Mouse (Mus musculus): ENCODE measurements at regions not wholly inside any gene's neighbourhood (a gene's known extent, or its start where the extent isn't known, plus 50 kb on each side); places are given as distances from the start of the nearest gene placed in this dataset.

- no peak for DNase-seq
Measured at GRCm38 (mm10) chr2:93135324-93135723, 52.0 kb upstream of the Trp53i11 start.

GRCm38 (mm10) chr2:93133301-93133971 lies 53.9 kb upstream of the Trp53i11 start:
- no peak for DNase-seq

DNA sequence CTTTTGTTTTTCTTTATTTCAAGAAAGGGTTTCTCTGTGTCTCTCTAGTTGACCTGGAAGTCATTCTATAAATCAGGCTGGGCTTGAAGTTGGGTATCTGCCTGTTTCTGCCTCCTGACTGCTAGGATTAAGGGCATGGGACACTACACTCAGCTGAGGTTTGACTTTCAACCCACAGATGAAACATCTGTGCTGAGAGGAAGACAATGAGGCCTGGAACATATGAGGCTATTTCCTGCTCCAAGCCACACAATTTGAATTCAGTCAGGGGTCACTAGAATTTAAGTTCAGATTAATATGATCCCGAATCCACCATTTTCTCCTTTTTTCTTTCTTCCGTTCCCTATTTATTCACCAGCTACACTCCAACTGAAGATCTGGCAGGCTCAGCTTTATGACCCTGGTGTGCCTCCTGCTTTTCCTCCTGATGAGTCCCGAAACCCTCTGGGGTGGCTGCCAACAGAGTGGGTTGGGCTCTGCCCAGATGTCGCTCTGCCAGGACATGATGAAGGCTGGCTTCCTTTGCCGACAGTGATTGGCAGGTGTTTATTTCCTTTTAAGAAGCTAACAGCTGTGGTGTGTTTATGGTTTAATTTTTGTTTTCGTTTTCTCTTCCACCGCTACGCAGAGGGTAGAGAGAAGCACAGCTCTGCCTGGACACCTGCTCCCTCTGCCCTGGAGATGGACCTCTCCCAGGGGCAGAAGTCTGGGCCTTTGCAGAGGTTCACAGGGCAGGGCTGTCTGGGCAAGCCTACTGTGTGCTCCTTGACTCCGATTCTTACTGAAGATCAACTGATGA lies 55.3 kb upstream of the Trp53i11 start:
- no peak for DNase-seq

GRCm38 (mm10) chr2:93131236-93131635 lies 56.1 kb upstream of the Trp53i11 start:
- no peak for DNase-seq

DNA sequence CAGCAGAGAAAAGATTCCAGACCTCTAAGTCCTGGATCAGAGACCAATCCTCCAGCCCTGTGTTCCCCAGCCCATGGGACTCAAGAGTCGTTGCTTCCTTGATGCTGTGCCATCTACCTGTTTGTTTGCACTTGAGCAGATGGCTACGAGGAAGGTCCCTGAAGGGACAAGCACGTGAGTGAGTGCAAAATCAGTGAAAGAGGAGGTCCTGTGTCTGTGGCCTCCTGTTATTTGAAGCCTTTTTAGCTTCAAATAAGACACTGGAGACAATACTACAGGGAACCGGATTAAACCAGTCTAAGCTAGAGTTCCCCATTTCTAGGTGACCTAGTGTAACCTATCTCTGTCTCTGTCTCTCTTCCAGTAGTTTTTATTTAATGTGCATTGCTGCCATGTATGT lies 58.2 kb upstream of the Trp53i11 start:
- DNase-seq, result no peak

DNA sequence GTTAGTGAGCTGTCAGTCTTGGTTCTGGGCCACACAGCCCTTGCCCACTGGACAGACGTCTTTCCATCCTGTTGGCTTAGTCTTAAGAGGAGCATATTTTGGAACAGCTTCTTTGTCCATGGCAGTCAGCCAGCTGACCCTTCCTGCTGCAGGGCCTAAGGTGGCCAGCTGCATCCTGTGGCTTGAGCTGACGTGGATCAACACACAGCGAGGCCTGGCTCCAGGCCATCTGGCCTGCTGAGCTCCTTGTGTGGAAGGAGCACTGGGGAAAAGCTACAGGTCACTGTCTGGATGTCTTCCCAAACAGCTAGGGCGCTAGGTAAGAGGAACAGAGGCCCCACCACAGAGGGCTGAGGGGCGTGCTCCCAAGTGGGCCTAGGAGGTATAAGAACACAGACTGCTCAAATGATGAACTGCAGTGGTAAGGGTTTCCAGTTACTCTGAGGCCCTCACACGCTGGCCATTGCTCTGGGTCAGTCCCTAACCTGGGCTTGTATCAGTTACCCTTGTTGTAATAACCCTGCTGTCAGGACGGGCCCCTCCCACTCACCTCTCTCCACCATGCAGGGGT lies 60.7 kb upstream of the Trp53i11 start:
- peak; percentile 64 for DNase-seq

DNA sequence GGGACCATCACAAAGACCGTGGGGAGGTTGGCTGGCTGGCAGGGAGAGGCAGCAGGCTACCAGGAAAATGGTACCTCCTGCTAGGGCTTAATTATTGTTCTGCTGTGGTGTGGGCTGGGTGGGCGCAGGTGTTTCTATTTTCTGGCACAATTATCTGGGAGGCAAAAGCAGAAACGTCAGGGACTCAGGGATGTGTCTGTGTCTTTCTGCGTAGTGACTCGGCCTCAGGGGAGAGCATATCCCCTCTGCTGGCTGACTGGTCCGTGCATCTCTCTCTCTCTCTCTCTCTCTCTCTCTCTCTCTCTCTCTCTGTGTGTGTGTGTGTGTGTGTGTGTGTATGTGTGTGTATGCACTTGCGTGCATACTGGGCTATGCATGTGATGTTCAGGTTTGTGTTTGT lies 61.2 kb upstream of the Trp53i11 start:
- no peak for DNase-seq

- DNase-seq, result no peak
Measured at GRCm38 (mm10) chr2:93124866-93125467, 62.4 kb upstream of the Trp53i11 start.

DNA sequence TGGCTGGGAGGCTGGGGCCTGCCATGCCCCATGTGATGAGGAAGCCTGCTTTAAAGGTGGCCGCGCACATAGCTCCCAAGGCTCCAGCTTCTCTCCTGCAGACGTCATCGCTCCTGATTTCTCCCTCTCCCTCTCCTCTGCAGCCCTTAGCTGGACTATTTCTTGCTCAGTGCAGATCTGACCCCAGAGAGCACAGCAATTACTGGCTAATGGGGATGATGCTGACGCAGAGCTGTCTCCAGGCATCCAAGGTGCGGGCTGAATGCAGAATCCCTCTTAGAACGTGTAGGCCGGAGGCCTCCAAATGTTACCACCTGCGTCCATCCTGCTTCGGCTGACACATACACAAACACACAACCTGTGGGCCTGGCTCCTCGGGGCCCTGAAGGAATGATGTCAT lies 63.5 kb upstream of the Trp53i11 start:
- DNase-seq, result no peak

GRCm38 (mm10) chr2:93120386-93120785 lies 67.0 kb upstream of the Trp53i11 start:
- no peak for DNase-seq

DNA sequence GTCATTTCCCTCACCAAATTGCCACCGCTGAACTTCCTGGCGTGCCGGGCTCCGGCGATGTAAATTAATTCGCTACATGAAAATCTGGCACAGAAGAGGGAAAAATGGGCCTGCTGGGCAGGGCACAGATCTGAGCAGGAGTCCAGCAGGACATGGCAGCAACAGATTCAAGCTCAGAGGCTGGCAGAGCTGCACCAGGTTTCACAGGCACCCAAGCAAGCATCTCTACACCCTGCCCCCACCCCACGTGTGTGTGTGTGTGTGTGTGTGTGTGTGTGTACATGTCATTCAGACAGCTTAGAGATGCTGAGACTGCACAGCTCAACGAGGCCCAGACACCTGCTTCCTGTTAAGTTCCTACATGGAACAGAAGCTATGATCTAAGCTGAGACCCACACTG lies 68.3 kb upstream of the Trp53i11 start:
- peak; percentile 66 for DNase-seq

GRCm38 (mm10) chr2:93115303-93115702 lies 69.3 kb upstream of the Prdm11 start:
- no peak for DNase-seq

GRCm38 (mm10) chr2:93113929-93114328 lies 68.0 kb upstream of the Prdm11 start:
- DNase-seq, result no peak

- no peak for DNase-seq
Measured at GRCm38 (mm10) chr2:93112320-93112719, 66.4 kb upstream of the Prdm11 start.

- no peak for DNase-seq
Measured at GRCm38 (mm10) chr2:93110898-93111297, 64.9 kb upstream of the Prdm11 start.

- no peak for DNase-seq
Measured at GRCm38 (mm10) chr2:93106581-93106980, 60.6 kb upstream of the Prdm11 start.

DNA sequence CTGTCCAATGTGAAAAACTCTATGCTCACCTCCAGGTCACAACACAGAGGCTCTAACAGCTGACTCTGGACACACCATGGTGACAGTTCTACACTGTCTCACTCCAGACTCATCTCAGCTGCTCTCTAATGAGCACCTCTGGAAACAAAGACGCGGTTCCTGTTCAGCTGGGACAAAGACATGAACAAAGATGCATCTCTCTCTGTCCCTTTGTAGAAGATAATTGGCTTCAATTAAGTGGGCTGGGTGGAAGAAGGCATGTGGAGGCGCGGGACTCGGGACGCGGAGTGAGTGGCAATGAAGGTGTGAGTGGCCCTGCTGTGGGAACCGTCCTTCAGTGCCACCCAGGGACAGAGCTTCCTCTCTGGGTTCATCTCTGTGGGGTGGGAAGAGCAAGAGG lies 56.0 kb upstream of the Prdm11 start:
- no peak for DNase-seq

GRCm38 (mm10) chr2:93099780-93100179 lies 53.8 kb upstream of the Prdm11 start:
- DNase-seq, result no peak

GRCm38 (mm10) chr2:93097016-93097415 lies 51.0 kb upstream of the Prdm11 start:
- no peak for DNase-seq

DNA sequence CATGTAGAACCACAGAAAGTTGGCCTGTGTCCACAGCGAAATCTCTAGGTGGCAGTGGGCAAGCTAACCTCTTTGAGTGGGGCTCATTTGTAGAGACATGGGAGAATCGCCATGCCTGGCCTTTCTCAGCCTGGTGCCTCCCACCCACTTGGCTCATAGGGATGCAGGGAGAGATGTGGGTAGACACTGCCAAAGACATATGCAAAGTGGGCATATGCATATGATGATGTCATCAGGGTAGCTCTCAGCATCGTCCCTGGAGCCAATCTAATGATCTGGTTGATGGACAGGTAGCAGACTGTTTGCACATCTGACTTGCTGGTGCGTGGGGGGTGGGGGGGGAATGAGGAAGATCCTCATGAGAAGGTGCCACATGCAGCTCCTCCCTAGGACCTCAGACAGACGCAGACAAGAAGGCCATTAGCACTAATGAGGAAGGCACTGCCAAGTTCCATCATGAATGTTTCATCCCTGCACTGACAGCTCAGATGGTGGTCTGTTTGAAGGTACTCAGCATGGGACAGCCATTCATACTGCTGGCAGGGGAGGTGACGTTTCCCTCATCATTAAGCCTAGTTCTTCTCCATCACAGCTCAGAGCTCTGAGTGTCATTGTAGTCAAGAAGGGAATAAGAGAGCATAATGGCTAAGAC lies 50.2 kb upstream of the Prdm11 start:
- DNase-seq, result no peak

Data from cerebellum, adult 9-11 months (tissue).